Mouse (Mus musculus) heart, embryonic 11.5 days (tissue): Measurements from ENCODE around the gene Prmt3. TPM values are rescaled to one million over a fixed set of nuclear protein-coding genes. Genes with fewer than 3 reads are reported as not detected.

ENCODE experiments used
- ATAC-seq: fragments of 200-750 bp; cut with Nextera tagmentation; replicated peaks from 2 replicates; pipeline ENCODE4 v1.8.0; 2017; ENCODE audit warnings: moderate library complexity; ENCODE audit not compliant: insufficient number of reproducible peaks, low FRiP score, low TSS enrichment
- H3K27ac ChIP-seq: fragments of 300-500 bp; sonication (generic); 2 replicates; pipeline ENCODE4 v1.5.1; 2014; ENCODE audit warnings: mild to moderate bottlenecking, low read depth, low read length
- H3K27me3 ChIP-seq: fragments of 300-500 bp; sonication (generic); 2 replicates; pipeline ENCODE4 v1.6.1; 2014; ENCODE audit warnings: mild to moderate bottlenecking, low read length, mixed read lengths; ENCODE audit not compliant: control insufficient read depth, insufficient read depth
- H3K36me3 ChIP-seq: fragments of 300-500 bp; sonication (generic); 2 replicates; pipeline ENCODE4 v1.6.1; 2014; ENCODE audit warnings: mild to moderate bottlenecking, low read length, moderate library complexity, mixed read lengths; ENCODE audit not compliant: control insufficient read depth, insufficient read depth
- H3K4me1 ChIP-seq: fragments of 300-500 bp; sonication (generic); 2 replicates; pipeline ENCODE4 v1.6.1; 2014; ENCODE audit warnings: low read length; ENCODE audit not compliant: control insufficient read depth, insufficient read depth
- H3K4me2 ChIP-seq: fragments of 300-500 bp; sonication (generic); 2 replicates; pipeline ENCODE4 v1.6.1; 2014; ENCODE audit warnings: mild to moderate bottlenecking, moderate library complexity
- H3K4me3 ChIP-seq: fragments of 300-500 bp; sonication (generic); 2 replicates; pipeline ENCODE4 v1.5.1; 2014; ENCODE audit warnings: low read depth, low read length
- H3K9ac ChIP-seq: fragments of 300-500 bp; sonication (generic); 2 replicates; pipeline ENCODE4 v1.6.1; 2014; ENCODE audit warnings: mild to moderate bottlenecking, low read depth, low read length, moderate library complexity
- H3K9me3 ChIP-seq: fragments of 300-500 bp; sonication (generic); replicated peaks from 2 replicates; pipeline ENCODE4 v1.6.1; 2016; ENCODE audit warnings: low read length; ENCODE audit not compliant: control insufficient read depth
- WGBS: fragments of 180-500 bp; shearing (Covaris S2); extraction: QIAGEN DNeasy Blood & Tissue Kit; methylation state at CpG from one replicate; pipeline ENCODE4 v1.1.7; 2014; ENCODE audit not compliant: insufficient replicate concordance; 5-methylcytosine and 5-hydroxymethylcytosine counted together
- polyA plus RNA-seq: library from polyadenylated mRNA; unstranded; fragments of >200 nt; fragmentation: Nextera tagmentation; extraction: Ambion mirVana; gene quantifications from 2 replicates; pipeline ENCODE4 v1.2.1, GENCODE M21; 2014

Gene Prmt3
- polyA plus RNA-seq, 1 experiment from 2014 or later = 51.9 TPM

GRCm38 (mm10) chr7:49879051-49879450, 100.9 kb downstream of the Prmt3 start:
- ATAC-seq = no peak
- WGBS = 81% methylated on average over 13 of the region's 13 CpGs

GRCm38 (mm10) chr7:49879998-49880707, 102.0 kb downstream of the Prmt3 start:
- Histone ChIP-seq H3K9me3 (no peaks in the 10 kb centered on the region), H3K9ac (no peak overlapping the region), H3K4me3 (no peak overlapping the region), H3K36me3 (no peaks in the 10 kb centered on the region), H3K27me3 (no peaks in the 10 kb centered on the region), H3K27ac (no peak overlapping the region), H3K4me2 (no peak overlapping the region), H3K4me1 (peaks cover 7% of the 10 kb centered on the region)
- no peak for ATAC-seq
- 70% methylated on average over 8 of the region's 8 CpGs for WGBS

More at GRCm38 (mm10) chr7:49879051-49879450, 100.9 kb downstream of the Prmt3 start:
- Histone ChIP-seq H3K4me3 (no peak overlapping the region), H3K27ac (no peak overlapping the region), H3K4me1 (peaks cover 7% of the 10 kb centered on the region), H3K36me3 (no peaks in the 10 kb centered on the region), H3K9ac (no peak overlapping the region), H3K4me2 (no peak overlapping the region), H3K9me3 (no peaks in the 10 kb centered on the region), H3K27me3 (no peaks in the 10 kb centered on the region)

- Histone ChIP-seq H3K27me3 (no peaks in the 10 kb centered on the region), H3K9me3 (no peaks in the 10 kb centered on the region), H3K4me3 (no peak overlapping the region), H3K27ac (no peak overlapping the region), H3K4me2 (peak overlapping the region; percentile 33), H3K4me1 (peaks cover 7% of the 10 kb centered on the region), H3K36me3 (no peaks in the 10 kb centered on the region), H3K9ac (no peak overlapping the region)
- no peak for ATAC-seq
- WGBS = 29% methylated on average over 4 of the region's 4 CpGs
Observed at GRCm38 (mm10) chr7:49882288-49882687, 104.1 kb downstream of the Prmt3 start.

- no peaks in the 10 kb centered on the region for H3K27me3 ChIP-seq
- H3K9me3 ChIP-seq = no peaks in the 10 kb centered on the region
- ATAC-seq = no peak
- peaks cover 7% of the 10 kb centered on the region for H3K4me1 ChIP-seq
- peak overlapping the region; percentile 33 for H3K4me2 ChIP-seq
- no peak overlapping the region for H3K4me3 ChIP-seq
- H3K36me3 ChIP-seq = no peaks in the 10 kb centered on the region
- WGBS = 15% methylated on average over 16 of the region's 16 CpGs
- H3K27ac ChIP-seq = no peak overlapping the region
- no peak overlapping the region for H3K9ac ChIP-seq
Observed at GRCm38 (mm10) chr7:49882694-49883389, 104.7 kb downstream of the Prmt3 start.

GRCm38 (mm10) chr7:49887776-49888390, 109.7 kb downstream of the Prmt3 start:
- H3K9ac ChIP-seq = no peak overlapping the region
- 0 out of 2 replicates have a peak, but pooled peaks cover under 1% of the 10 kb centered on the region for H3K4me1 ChIP-seq
- H3K9me3 ChIP-seq = no peaks in the 10 kb centered on the region
- no peak overlapping the region for H3K4me3 ChIP-seq
- H3K27me3 ChIP-seq = no peaks in the 10 kb centered on the region
- no peak for ATAC-seq
- H3K36me3 ChIP-seq = no peaks in the 10 kb centered on the region
- no peak overlapping the region for H3K4me2 ChIP-seq
- no peak overlapping the region for H3K27ac ChIP-seq
- WGBS = 64% methylated on average over 2 of the region's 2 CpGs

GRCm38 (mm10) chr7:49894786-49895185, 116.6 kb downstream of the Prmt3 start:
- no peaks in the 10 kb centered on the region for H3K4me1 ChIP-seq
- WGBS = 68% methylated on average over 2 of the region's 2 CpGs
- H3K9me3 ChIP-seq = no peaks in the 10 kb centered on the region
- ATAC-seq = no peak
- H3K27ac ChIP-seq = no peak overlapping the region
- no peak overlapping the region for H3K4me3 ChIP-seq
- H3K9ac ChIP-seq = no peak overlapping the region
- H3K27me3 ChIP-seq = no peaks in the 10 kb centered on the region
- no peaks in the 10 kb centered on the region for H3K36me3 ChIP-seq
- H3K4me2 ChIP-seq = no peak overlapping the region

- no peak overlapping the region for H3K4me2 ChIP-seq
- H3K4me3 ChIP-seq = no peak overlapping the region
- no peaks in the 10 kb centered on the region for H3K9me3 ChIP-seq
- 71% methylated on average over 6 of the region's 6 CpGs for WGBS
- H3K36me3 ChIP-seq = no peaks in the 10 kb centered on the region
- no peak overlapping the region for H3K9ac ChIP-seq
- H3K27ac ChIP-seq = no peak overlapping the region
- no peak for ATAC-seq
- no peaks in the 10 kb centered on the region for H3K4me1 ChIP-seq
- H3K27me3 ChIP-seq = no peaks in the 10 kb centered on the region
Observed at GRCm38 (mm10) chr7:49895296-49895695, 117.2 kb downstream of the Prmt3 start.

GRCm38 (mm10) chr7:49902003-49902552, 123.9 kb downstream of the Prmt3 start:
- H3K27ac ChIP-seq = no peak overlapping the region
- H3K27me3 ChIP-seq = peaks cover 42% of the 10 kb centered on the region
- 50% methylated on average over 9 of the region's 9 CpGs for WGBS
- H3K36me3 ChIP-seq = no peaks in the 10 kb centered on the region
- H3K4me3 ChIP-seq = no peak overlapping the region
- H3K9ac ChIP-seq = no peak overlapping the region
- no peak overlapping the region for H3K4me2 ChIP-seq
- no peak for ATAC-seq
- H3K4me1 ChIP-seq = no peaks in the 10 kb centered on the region
- H3K9me3 ChIP-seq = no peaks in the 10 kb centered on the region
